Comparison of ENCODE assay signal across 7 mouse cellular contexts in genomic region chr1:79711147-79712126, GRCm38 (mm10). TPM values are rescaled to one million over a fixed set of nuclear protein-coding genes. Genes with fewer than 3 reads are reported as not detected.
DNase-seq lines count a peak whose midpoint lies in the region; ATAC-seq lines count a peak whose summit lies in the region.

No protein-coding gene starts in this region.

- H3K27me3 ChIP-seq in liver, embryonic 15.5 days: no peaks in the 10 kb centered on the region
- no peaks in the 10 kb centered on the region for H3K27me3 ChIP-seq in embryonic facial prominence, embryonic 14.5 days (replicated peaks; ENCODE audit: control insufficient read depth, insufficient read depth, low read length)
- no peaks in the 10 kb centered on the region for H3K27me3 ChIP-seq in kidney, embryonic 16.5 days (ENCODE audit: insufficient read depth, low read length)
- no peaks in the 10 kb centered on the region for H3K27me3 ChIP-seq in midbrain, embryonic 14.5 days (ENCODE audit: control insufficient read depth, insufficient read depth, low read length)

- H3K9ac ChIP-seq in liver, embryonic 15.5 days: no peak overlapping the region
- H3K9ac ChIP-seq in embryonic facial prominence, embryonic 14.5 days (ENCODE audit: low read depth, low read length): peak overlapping the region; percentile 37; the same call in 1 of the 2 replicates
- no peak overlapping the region for H3K9ac ChIP-seq in kidney, embryonic 16.5 days (replicated peaks; ENCODE audit: low read length)
- no peak overlapping the region for H3K9ac ChIP-seq in midbrain, embryonic 14.5 days (replicated peaks; ENCODE audit: low read length)

- ATAC-seq in liver, embryonic 15.5 days (ENCODE audit: insufficient read depth): no peak
- peak; percentile 30; the same call in 1 of the 2 replicates for ATAC-seq in embryonic facial prominence, embryonic 14.5 days (ENCODE audit: low read depth)
- ATAC-seq in kidney, embryonic 16.5 days (ENCODE audit: low FRiP score, low TSS enrichment): no peak
- ATAC-seq in midbrain, embryonic 14.5 days (ENCODE audit: low FRiP score, low TSS enrichment): no peak

- 26% methylated on average over 18 of the region's 18 CpGs for WGBS in liver, embryonic 15.5 days (ENCODE audit: insufficient replicate concordance)
- WGBS in embryonic facial prominence, embryonic 14.5 days: 68% methylated on average over 18 of the region's 18 CpGs
- 68% methylated on average over 18 of the region's 18 CpGs for WGBS in kidney, embryonic 16.5 days
- whole genome bisulfite sequencing in midbrain, embryonic 14.5 days: 90% methylated on average over 18 of the region's 18 CpGs

- peak overlapping the region; percentile 14; the same call in 1 of the 2 replicates for H3K4me2 ChIP-seq in liver, embryonic 15.5 days
- H3K4me2 ChIP-seq in embryonic facial prominence, embryonic 14.5 days (ENCODE audit: low read depth, low read length): no peak overlapping the region
- no peak overlapping the region for H3K4me2 ChIP-seq in kidney, embryonic 16.5 days (replicated peaks; ENCODE audit: low read depth, low read length)
- no peak overlapping the region for H3K4me2 ChIP-seq in midbrain, embryonic 14.5 days (ENCODE audit: low read length)

- DNase-seq in liver: no peak
- no peak for DNase-seq in embryonic facial prominence, embryonic 14.5 days (ENCODE audit: low spot score)
- DNase-seq in right cerebral cortex, postnatal 36 days (ENCODE audit: low spot score in 2 of 2): peak; percentile 27 to 45
- no peak for DNase-seq in midbrain, embryonic 14.5 days
- DNase-seq in cerebellum, postnatal 4 days (ENCODE audit: low spot score in 2 of 2): no peak

- no peak overlapping the region for H3K27ac ChIP-seq in liver, embryonic 15.5 days (replicated peaks)
- peak overlapping the region; percentile 39; the same call in 1 of the 2 replicates for H3K27ac ChIP-seq in embryonic facial prominence, embryonic 14.5 days (replicated peaks; ENCODE audit: low read depth, low read length)
- peak overlapping the region; percentile 23; the same call in 1 of the 2 replicates for H3K27ac ChIP-seq in kidney, embryonic 16.5 days (ENCODE audit: low read length)
- no peak overlapping the region; the same call in 1 of the 2 replicates for H3K27ac ChIP-seq in midbrain, embryonic 14.5 days (replicated peaks; ENCODE audit: low read depth, low read length)

- H3K36me3 ChIP-seq in liver, embryonic 15.5 days (replicated peaks): peaks cover 21% of the 10 kb centered on the region
- H3K36me3 ChIP-seq in embryonic facial prominence, embryonic 14.5 days (ENCODE audit: control insufficient read depth, insufficient read depth, low read length): peaks cover 33% of the 10 kb centered on the region; the same call in 1 of the 2 replicates
- H3K36me3 ChIP-seq in kidney, embryonic 16.5 days (ENCODE audit: insufficient read depth, low read length): peaks cover 27% of the 10 kb centered on the region; the same call in 1 of the 2 replicates
- H3K36me3 ChIP-seq in midbrain, embryonic 14.5 days (ENCODE audit: control insufficient read depth, insufficient read depth, low read length): peaks cover 48% of the 10 kb centered on the region

- no peaks in the 10 kb centered on the region for H3K9me3 ChIP-seq in liver, embryonic 15.5 days (replicated peaks)
- H3K9me3 ChIP-seq in embryonic facial prominence, embryonic 14.5 days (ENCODE audit: control insufficient read depth, low read length): no peaks in the 10 kb centered on the region
- no peaks in the 10 kb centered on the region for H3K9me3 ChIP-seq in kidney, embryonic 16.5 days (ENCODE audit: low read length)
- no peaks in the 10 kb centered on the region for H3K9me3 ChIP-seq in midbrain, embryonic 14.5 days (ENCODE audit: control insufficient read depth, low read length)

- H3K4me3 ChIP-seq in liver, embryonic 15.5 days (replicated peaks): no peak overlapping the region
- H3K4me3 ChIP-seq in embryonic facial prominence, embryonic 14.5 days (ENCODE audit: low read depth, low read length): no peak overlapping the region
- H3K4me3 ChIP-seq in kidney, embryonic 16.5 days (ENCODE audit: low read length): no peak overlapping the region
- no peak overlapping the region for H3K4me3 ChIP-seq in midbrain, embryonic 14.5 days (replicated peaks; ENCODE audit: low read depth, low read length)

- 0 out of 2 replicates have a peak, but pooled peaks cover 3% of the 10 kb centered on the region for H3K4me1 ChIP-seq in liver, embryonic 15.5 days (replicated peaks)
- peaks cover 3% of the 10 kb centered on the region; the same call in 1 of the 2 replicates for H3K4me1 ChIP-seq in embryonic facial prominence, embryonic 14.5 days (ENCODE audit: control insufficient read depth, insufficient read depth, low read length)
- no peaks in the 10 kb centered on the region for H3K4me1 ChIP-seq in kidney, embryonic 16.5 days (ENCODE audit: insufficient read depth, low read length)
- H3K4me1 ChIP-seq in midbrain, embryonic 14.5 days (ENCODE audit: control insufficient read depth, insufficient read depth, low read length): no peaks in the 10 kb centered on the region; the same call in 1 of the 2 replicates

RNA-seq across cellular contexts. Expression of gene Ap1s3, which starts 39.7 kb away (rescaled TPM):
- polyA plus RNA-seq in liver, embryonic 15.5 days (2015; fragmentation: Nextera tagmentation; extraction: Ambion mirVana): 0.09 and 0.24 TPM in 2 replicates
- polyA plus RNA-seq in embryonic facial prominence, embryonic 14.5 days (2014; fragmentation: Nextera tagmentation; extraction: Ambion mirVana): 0.31 and 0.41 TPM in 2 replicates
- polyA plus RNA-seq in kidney, embryonic 16.5 days (2015; fragmentation: Nextera tagmentation; extraction: Ambion mirVana): 0.91 and 0.94 TPM in 2 replicates
- 0.38 TPM in 1 of 2 replicates, not detected in the other for polyA plus RNA-seq in midbrain, embryonic 14.5 days (2014; fragmentation: Nextera tagmentation; extraction: Ambion mirVana)

Comparison
In these comparisons a context has a peak if more than half of its experiments do, and no peak if none do; other contexts are left out.
1. H3K27ac ChIP-seq: peak in embryonic facial prominence, embryonic 14.5 days (single experiment) and kidney, embryonic 16.5 days (single experiment); none in liver, embryonic 15.5 days (single experiment) and midbrain, embryonic 14.5 days (single experiment).
2. DNase-seq: peak in right cerebral cortex, postnatal 36 days (2 of 2); none in liver (single experiment), embryonic facial prominence, embryonic 14.5 days (single experiment), midbrain, embryonic 14.5 days (single experiment) and cerebellum, postnatal 4 days (0 of 2).